Mouse (Mus musculus) heart, adult 9 months (tissue): ENCODE measurements at regions not wholly inside any gene's neighbourhood (a gene's known extent, or its start where the extent isn't known, plus 50 kb on each side); places are given as distances from the start of the nearest gene placed in this dataset.

ENCODE experiments used
- DNase-seq, 2 experiments: peaks; one replicate each; pipeline ENCODE4 v3.0.0; 2022; ENCODE audit warnings: low spot score in 2 of 2

DNA sequence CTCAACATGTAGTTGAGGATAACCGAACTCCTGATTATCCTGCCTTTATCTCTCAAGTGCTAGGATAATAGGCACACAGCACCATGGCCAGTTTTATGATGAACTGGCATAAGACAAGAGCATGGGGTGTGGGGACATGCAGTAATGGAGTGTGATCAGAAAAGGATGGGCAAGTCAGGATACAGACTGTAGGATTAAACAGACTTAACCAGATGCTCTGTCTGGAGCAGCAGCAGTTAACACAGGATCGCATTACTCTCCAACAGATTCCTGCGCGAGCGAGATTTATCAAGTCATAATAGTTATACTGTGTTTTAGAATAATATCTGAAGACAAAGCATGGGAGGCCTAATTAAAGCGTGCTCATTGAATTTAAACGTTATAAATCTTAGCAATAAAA, 51.8 kb upstream of the Adtrp start:
- DNase-seq = no peak

DNA sequence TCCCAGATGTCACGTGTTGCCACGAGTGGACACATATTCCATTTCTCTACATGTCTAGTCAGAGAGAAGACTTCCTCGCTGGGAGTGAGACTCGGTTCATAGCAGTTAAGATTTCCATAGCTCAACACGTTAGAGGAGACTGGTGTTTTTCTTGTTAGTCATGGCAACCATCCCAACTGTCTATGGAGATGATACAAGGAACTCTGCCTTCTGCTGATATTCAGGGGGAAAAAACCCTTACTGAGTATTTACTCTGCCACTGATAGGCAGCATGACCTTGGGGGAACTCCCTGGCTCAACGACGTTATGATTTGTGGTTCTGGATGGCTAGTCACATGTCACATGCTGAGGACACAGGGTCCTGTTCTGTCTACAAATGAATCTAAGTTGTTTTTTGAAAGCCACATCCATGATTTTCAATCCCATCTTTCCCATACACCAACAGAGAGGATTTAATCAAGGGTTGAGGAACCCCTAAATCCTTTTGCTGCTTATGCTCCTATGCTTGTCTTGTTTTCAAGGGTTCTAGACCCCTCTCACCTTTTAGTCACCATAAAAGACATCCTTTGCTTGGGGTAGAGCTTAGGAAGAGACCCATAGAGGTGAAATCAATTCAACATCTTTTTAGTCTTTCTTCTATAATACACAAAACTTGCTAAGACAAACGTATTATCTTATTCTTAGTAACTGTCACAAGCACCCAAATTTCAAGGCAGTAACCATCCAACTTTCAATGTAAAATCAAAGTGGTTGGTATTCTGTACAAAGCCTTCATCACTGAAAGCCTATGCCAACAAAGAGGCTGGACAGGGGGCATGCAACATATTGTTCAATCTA, 50.2 kb upstream of the Adtrp start:
- DNase-seq = no peak
